Mouse (Mus musculus): Measurements from ENCODE around the gene Tex19.1. TPM values are rescaled to one million over a fixed set of nuclear protein-coding genes. Genes with fewer than 3 reads are reported as not detected.

Gene Tex19.1
- polyA plus RNA-seq, 1 experiment from 2014 or later, result not detected

- no peaks in the 10 kb centered on the region for H3K27me3 ChIP-seq
- H3K4me2 ChIP-seq, result no peak overlapping the region
- 85% methylated on average over 3 of the region's 3 CpGs for WGBS
Measured at GRCm38 (mm10) chr11:121121151-121121550, 24.8 kb upstream of the Tex19.1 start.

GRCm38 (mm10) chr11:121122024-121122670 is 23.8 kb upstream of the Tex19.1 start:
- H3K9me3 ChIP-seq, result no peaks in the 10 kb centered on the region
- H3K27ac ChIP-seq (replicated peaks), result no peak overlapping the region
- no peaks in the 10 kb centered on the region for H3K4me1 ChIP-seq (replicated peaks)
- WGBS, result 91% methylated on average over 2 of the region's 2 CpGs
- H3K4me2 ChIP-seq, result no peak overlapping the region
- no peak overlapping the region for H3K4me3 ChIP-seq
- H3K9ac ChIP-seq, result no peak overlapping the region
- no peak for ATAC-seq (ENCODE audit: low FRiP score, low read depth)
- H3K27me3 ChIP-seq, result no peaks in the 10 kb centered on the region
- H3K36me3 ChIP-seq, result no peaks in the 10 kb centered on the region

More at GRCm38 (mm10) chr11:121121151-121121550, 24.8 kb upstream of the Tex19.1 start:
- H3K4me1 ChIP-seq (replicated peaks), result no peaks in the 10 kb centered on the region
- no peak overlapping the region for H3K27ac ChIP-seq (replicated peaks)
- ATAC-seq (ENCODE audit: low FRiP score, low read depth), result no peak
- no peak overlapping the region for H3K9ac ChIP-seq
- no peaks in the 10 kb centered on the region for H3K9me3 ChIP-seq
- H3K4me3 ChIP-seq, result no peak overlapping the region
- no peaks in the 10 kb centered on the region for H3K36me3 ChIP-seq

- Histone ChIP-seq H3K27me3 (no peaks in the 10 kb centered on the region), H3K4me3 (no peak overlapping the region), H3K36me3 (no peaks in the 10 kb centered on the region), H3K9me3 (no peaks in the 10 kb centered on the region), H3K9ac (no peak overlapping the region), H3K4me2 (no peak overlapping the region), H3K27ac (replicated peaks) (no peak overlapping the region), H3K4me1 (replicated peaks) (no peaks in the 10 kb centered on the region)
- ATAC-seq (ENCODE audit: low FRiP score, low read depth), result no peak
- 84% methylated on average over 4 of the region's 4 CpGs for WGBS
Measured at GRCm38 (mm10) chr11:121123438-121123837, 22.5 kb upstream of the Tex19.1 start.

- ATAC-seq (ENCODE audit: low FRiP score, low read depth), result no peak
- Histone ChIP-seq H3K9me3 (no peaks in the 10 kb centered on the region), H3K27ac (replicated peaks) (no peak overlapping the region), H3K9ac (no peak overlapping the region), H3K4me2 (no peak overlapping the region), H3K4me1 (replicated peaks) (no peaks in the 10 kb centered on the region), H3K36me3 (no peaks in the 10 kb centered on the region), H3K4me3 (no peak overlapping the region), H3K27me3 (no peaks in the 10 kb centered on the region)
- WGBS, result 94% methylated on average over 3 of the region's 3 CpGs
Measured at GRCm38 (mm10) chr11:121125522-121126172, 20.3 kb upstream of the Tex19.1 start.

- Histone ChIP-seq H3K9ac (no peak overlapping the region), H3K27me3 (no peaks in the 10 kb centered on the region), H3K4me1 (replicated peaks) (no peaks in the 10 kb centered on the region), H3K9me3 (no peaks in the 10 kb centered on the region), H3K36me3 (no peaks in the 10 kb centered on the region), H3K4me2 (no peak overlapping the region), H3K27ac (replicated peaks) (no peak overlapping the region), H3K4me3 (no peak overlapping the region)
- 75% methylated on average over 1 of the region's 1 CpGs for WGBS
- no peak for ATAC-seq (ENCODE audit: low FRiP score, low read depth)
Measured at GRCm38 (mm10) chr11:121126395-121126794, 19.5 kb upstream of the Tex19.1 start.

- Histone ChIP-seq H3K4me1 (replicated peaks) (no peaks in the 10 kb centered on the region), H3K4me2 (no peak overlapping the region), H3K27ac (replicated peaks) (no peak overlapping the region), H3K36me3 (no peaks in the 10 kb centered on the region), H3K4me3 (no peak overlapping the region), H3K27me3 (no peaks in the 10 kb centered on the region), H3K9me3 (no peaks in the 10 kb centered on the region), H3K9ac (no peak overlapping the region)
- WGBS, result 94% methylated on average over 3 of the region's 3 CpGs
- no peak for ATAC-seq (ENCODE audit: low FRiP score, low read depth)
Measured at GRCm38 (mm10) chr11:121127441-121127840, 18.5 kb upstream of the Tex19.1 start.

GRCm38 (mm10) chr11:121129616-121130015 is 16.3 kb upstream of the Tex19.1 start:
- ATAC-seq (ENCODE audit: low FRiP score, low read depth), result no peak
- no peaks in the 10 kb centered on the region for H3K27me3 ChIP-seq
- H3K4me1 ChIP-seq (replicated peaks), result no peaks in the 10 kb centered on the region
- no peak overlapping the region for H3K27ac ChIP-seq (replicated peaks)
- no peak overlapping the region for H3K4me2 ChIP-seq
- no peaks in the 10 kb centered on the region for H3K36me3 ChIP-seq
- no peak overlapping the region for H3K9ac ChIP-seq
- no peak overlapping the region for H3K4me3 ChIP-seq
- 77% methylated on average over 1 of the region's 1 CpGs for WGBS
- H3K9me3 ChIP-seq, result no peaks in the 10 kb centered on the region

- H3K27ac ChIP-seq (replicated peaks), result no peak overlapping the region
- no peak for ATAC-seq (ENCODE audit: low FRiP score, low read depth)
- 56% methylated on average over 1 of the region's 1 CpGs for WGBS
- H3K4me2 ChIP-seq, result no peak overlapping the region
- no peaks in the 10 kb centered on the region for H3K27me3 ChIP-seq
- no peaks in the 10 kb centered on the region for H3K9me3 ChIP-seq
- H3K4me3 ChIP-seq, result no peak overlapping the region
- H3K36me3 ChIP-seq, result no peaks in the 10 kb centered on the region
- H3K4me1 ChIP-seq (replicated peaks), result no peaks in the 10 kb centered on the region
- no peak overlapping the region for H3K9ac ChIP-seq
Measured at GRCm38 (mm10) chr11:121134600-121134999, 11.3 kb upstream of the Tex19.1 start.

- H3K36me3 ChIP-seq, result no peaks in the 10 kb centered on the region
- H3K27ac ChIP-seq (replicated peaks), result no peak overlapping the region
- H3K9me3 ChIP-seq, result no peaks in the 10 kb centered on the region
- no peaks in the 10 kb centered on the region for H3K4me1 ChIP-seq (replicated peaks)
- no peak overlapping the region for H3K4me2 ChIP-seq
- no peak overlapping the region for H3K4me3 ChIP-seq
- no peaks in the 10 kb centered on the region for H3K27me3 ChIP-seq
- 89% methylated on average over 5 of the region's 5 CpGs for WGBS
- ATAC-seq (ENCODE audit: low FRiP score, low read depth), result no peak
- no peak overlapping the region for H3K9ac ChIP-seq
Measured at GRCm38 (mm10) chr11:121137682-121138081, 8.3 kb upstream of the Tex19.1 start.

GRCm38 (mm10) chr11:121138732-121139131 is 7.2 kb upstream of the Tex19.1 start:
- ATAC-seq (ENCODE audit: low FRiP score, low read depth), result no peak
- H3K4me2 ChIP-seq, result no peak overlapping the region
- no peaks in the 10 kb centered on the region for H3K27me3 ChIP-seq
- H3K9ac ChIP-seq, result no peak overlapping the region
- no peak overlapping the region for H3K27ac ChIP-seq (replicated peaks)
- H3K4me1 ChIP-seq (replicated peaks), result no peaks in the 10 kb centered on the region
- H3K36me3 ChIP-seq, result no peaks in the 10 kb centered on the region
- H3K4me3 ChIP-seq, result no peak overlapping the region
- 52% methylated on average over 6 of the region's 6 CpGs for WGBS
- no peaks in the 10 kb centered on the region for H3K9me3 ChIP-seq

- no peaks in the 10 kb centered on the region for H3K9me3 ChIP-seq
- H3K4me2 ChIP-seq, result no peak overlapping the region
- no peak overlapping the region for H3K27ac ChIP-seq (replicated peaks)
- H3K27me3 ChIP-seq, result no peaks in the 10 kb centered on the region
- H3K4me3 ChIP-seq, result no peak overlapping the region
- no peak for ATAC-seq (ENCODE audit: low FRiP score, low read depth)
- no peak overlapping the region for H3K9ac ChIP-seq
- H3K4me1 ChIP-seq (replicated peaks), result no peaks in the 10 kb centered on the region
- 75% methylated on average over 9 of the region's 9 CpGs for WGBS
- H3K36me3 ChIP-seq, result no peaks in the 10 kb centered on the region
Measured at GRCm38 (mm10) chr11:121143325-121144015, 2.5 kb upstream of the Tex19.1 start.

- no peaks in the 10 kb centered on the region for H3K27me3 ChIP-seq
- no peaks in the 10 kb centered on the region for H3K4me1 ChIP-seq (replicated peaks)
- no peak overlapping the region for H3K9ac ChIP-seq
- no peaks in the 10 kb centered on the region for H3K36me3 ChIP-seq
- no peaks in the 10 kb centered on the region for H3K9me3 ChIP-seq
- no peak overlapping the region for H3K27ac ChIP-seq (replicated peaks)
- WGBS, result 88% methylated on average over 3 of the region's 3 CpGs
- H3K4me3 ChIP-seq, result no peak overlapping the region
- ATAC-seq (ENCODE audit: low FRiP score, low read depth), result no peak
- no peak overlapping the region for H3K4me2 ChIP-seq
Measured at GRCm38 (mm10) chr11:121148193-121148592, 2.2 kb downstream of the Tex19.1 start.
